Mouse (Mus musculus): ENCODE results near the gene Timm17a. TPM values are rescaled to one million over a fixed set of nuclear protein-coding genes. Genes with fewer than 3 reads are reported as not detected.
A peak's percentile ranks its signal among the peaks of the same experiment; 100 is the strongest.

Timm17a gene
- polyA plus RNA-seq, 1 experiment from 2014 or later, result 215 TPM

DNA sequence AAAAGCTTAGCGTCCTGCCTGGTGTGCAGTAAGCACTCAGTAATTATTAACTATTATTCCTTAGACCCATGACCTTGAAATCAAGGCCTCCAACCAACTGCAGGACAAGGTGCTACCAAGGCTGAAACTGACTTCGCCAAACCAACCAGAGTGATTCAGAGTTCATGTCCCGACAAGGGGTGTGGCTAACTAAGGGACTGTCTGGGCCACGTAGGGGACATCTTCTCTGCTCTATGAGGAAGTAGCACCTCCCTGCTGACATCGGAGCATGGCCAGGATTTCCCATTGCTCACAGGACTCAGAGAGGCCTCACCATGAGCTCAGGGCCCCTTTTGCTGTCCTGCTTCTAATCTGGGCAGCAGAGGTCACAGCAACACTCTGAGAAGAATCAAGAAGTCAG lies 47.7 kb downstream of the Timm17a start:
- Histone ChIP-seq H3K27ac (replicated peaks) (no peak overlapping the region), H3K4me3 (no peak overlapping the region), H3K27me3 (replicated peaks; ENCODE audit: low read depth, poor library complexity, severe bottlenecking) (no peaks in the 10 kb centered on the region), H3K36me3 (replicated peaks) (peaks cover 87% of the 10 kb centered on the region), H3K4me1 (no peaks in the 10 kb centered on the region), H3K9me3 (no peaks in the 10 kb centered on the region)
- DNase-seq (ENCODE audit: low spot score), result no peak
- 86% methylated on average over 5 of the region's 5 CpGs for WGBS

- Histone ChIP-seq H3K4me3 (no peak overlapping the region), H3K36me3 (replicated peaks) (peaks cover 71% of the 10 kb centered on the region), H3K9me3 (no peaks in the 10 kb centered on the region), H3K27me3 (replicated peaks; ENCODE audit: low read depth, poor library complexity, severe bottlenecking) (no peaks in the 10 kb centered on the region), H3K27ac (replicated peaks) (no peak overlapping the region), H3K4me1 (peaks cover 9% of the 10 kb centered on the region)
- no peak for DNase-seq (ENCODE audit: low spot score)
- WGBS, result 89% methylated on average over 9 of the region's 9 CpGs
Observed at GRCm38 (mm10) chr1:135263316-135263715, 50.3 kb downstream of the Timm17a start.

DNA sequence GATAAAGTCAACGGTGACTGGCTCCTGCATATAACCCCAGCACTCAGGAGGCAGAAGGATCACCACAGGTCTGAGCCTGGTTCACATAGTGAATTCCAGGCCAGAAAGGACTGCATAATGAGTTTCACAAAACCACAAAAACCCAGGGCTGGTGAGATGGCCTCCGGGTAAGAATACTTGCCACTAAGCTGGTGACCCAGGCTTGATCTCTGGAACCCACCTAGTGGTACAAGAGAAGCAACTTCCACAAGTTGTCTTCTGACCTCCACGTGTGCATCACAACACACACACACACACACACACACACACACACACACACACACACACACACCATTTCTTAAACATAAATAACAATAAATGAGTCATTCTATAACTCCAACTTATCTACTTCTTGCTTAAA lies 51.2 kb downstream of the Timm17a start:
- peaks cover 61% of the 10 kb centered on the region for H3K36me3 ChIP-seq (replicated peaks)
- H3K27ac ChIP-seq (replicated peaks), result no peak overlapping the region
- peaks cover 19% of the 10 kb centered on the region for H3K4me1 ChIP-seq
- no peak for DNase-seq (ENCODE audit: low spot score)
- H3K4me3 ChIP-seq, result no peak overlapping the region
- 97% methylated on average over 3 of the region's 3 CpGs for WGBS
- H3K27me3 ChIP-seq (replicated peaks; ENCODE audit: low read depth, poor library complexity, severe bottlenecking), result 0 out of 2 replicates have a peak, but pooled peaks cover 3% of the 10 kb centered on the region
- H3K9me3 ChIP-seq, result no peaks in the 10 kb centered on the region

DNA sequence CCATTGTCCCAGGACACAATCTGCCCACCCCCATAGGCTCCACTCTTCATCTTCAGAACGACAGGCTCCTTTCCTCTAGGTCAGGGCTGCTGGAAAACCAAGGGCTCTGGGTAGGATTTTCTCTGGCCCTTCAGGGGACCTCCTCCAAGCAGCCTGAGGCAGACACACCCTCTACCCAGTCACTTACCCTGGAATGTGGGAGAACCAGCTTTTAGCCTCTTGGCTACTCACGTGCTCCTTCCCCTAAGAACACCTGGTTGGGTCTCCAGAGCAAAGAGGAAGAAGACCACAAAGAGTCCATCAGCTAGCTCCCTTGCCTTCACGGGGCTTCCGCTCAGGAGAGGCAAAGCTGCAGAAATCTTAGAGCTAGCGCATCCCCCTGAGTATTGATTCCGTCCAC lies 52.6 kb downstream of the Timm17a start:
- Histone ChIP-seq H3K4me1 (peaks cover 27% of the 10 kb centered on the region), H3K4me3 (no peak overlapping the region), H3K9me3 (no peaks in the 10 kb centered on the region), H3K27me3 (replicated peaks; ENCODE audit: low read depth, poor library complexity, severe bottlenecking) (0 out of 2 replicates have a peak, but pooled peaks cover 3% of the 10 kb centered on the region), H3K27ac (replicated peaks) (peak overlapping the region; percentile 4; the same call in 1 of the 2 replicates), H3K36me3 (replicated peaks) (peaks cover 47% of the 10 kb centered on the region)
- peak; percentile 32 for DNase-seq (ENCODE audit: low spot score)
- WGBS, result 69% methylated on average over 6 of the region's 6 CpGs

- under 1% methylated on average over 10 of the region's 10 CpGs for WGBS
- 0 out of 2 replicates have a peak, but pooled peaks cover 3% of the 10 kb centered on the region for H3K27me3 ChIP-seq (replicated peaks; ENCODE audit: low read depth, poor library complexity, severe bottlenecking)
- H3K9me3 ChIP-seq, result no peaks in the 10 kb centered on the region
- peak; percentile 89 for DNase-seq (ENCODE audit: low spot score)
- H3K36me3 ChIP-seq (replicated peaks), result peaks cover 28% of the 10 kb centered on the region
- peak overlapping the region; percentile 52 for H3K4me3 ChIP-seq
- H3K4me1 ChIP-seq, result peaks cover 43% of the 10 kb centered on the region
- peak overlapping the region; percentile 84 for H3K27ac ChIP-seq (replicated peaks)
Observed at GRCm38 (mm10) chr1:135259128-135259436, 54.5 kb downstream of the Timm17a start.

DNA sequence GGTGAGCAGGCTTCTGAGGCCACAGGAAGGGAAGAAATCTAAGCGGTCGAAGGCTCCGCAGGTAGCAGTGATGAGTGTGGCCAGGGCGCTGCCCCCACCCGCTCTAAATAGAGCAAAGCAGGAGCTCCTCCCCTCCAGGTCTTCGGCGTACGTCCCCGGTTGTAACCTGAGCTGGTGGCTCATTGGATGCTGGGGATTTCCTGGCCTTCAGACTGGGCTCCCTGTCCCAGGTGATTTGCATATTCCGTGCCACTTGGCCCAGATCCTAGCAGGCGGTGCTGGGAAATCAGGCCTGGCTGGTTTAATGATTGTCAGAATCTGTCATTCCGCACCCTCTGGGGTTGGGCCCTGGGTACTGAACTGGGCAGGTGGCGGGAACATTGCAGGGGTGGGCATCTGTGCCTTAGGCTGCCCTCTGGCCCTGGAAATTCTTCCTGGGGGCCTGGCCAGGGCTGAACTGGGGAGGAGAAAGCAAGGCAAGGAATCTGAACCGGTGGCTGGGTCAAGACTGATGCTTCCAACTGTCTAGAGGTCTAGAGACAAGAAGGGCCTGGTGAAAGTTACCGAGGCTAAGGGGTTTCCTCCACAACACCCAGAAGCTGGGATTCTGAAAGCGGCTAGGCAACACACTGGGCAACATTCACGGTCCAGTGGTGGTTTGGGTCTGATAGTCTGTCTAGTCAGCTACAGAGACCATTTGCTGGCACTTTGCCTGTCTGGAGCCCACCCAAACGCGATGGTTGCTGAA lies 55.0 kb downstream of the Timm17a start, which contains the start of gene Elf3:
Gene Elf3 (minus strand): TSS at position 189 of the 748 bp plus-strand sequence.
- Histone ChIP-seq H3K27ac (replicated peaks) (peak within 1 kb of the TSS; percentile 84), H3K36me3 (replicated peaks) (peaks cover 23% of the 10 kb centered on the region)
- WGBS, result 4% methylated on average over 19 of the region's 19 CpGs

GRCm38 (mm10) chr1:135256299-135256698 lies 57.3 kb downstream of the Timm17a start:
- peaks cover under 1% of the 10 kb centered on the region; the same call in 1 of the 2 replicates for H3K36me3 ChIP-seq (replicated peaks)
- 0 out of 2 replicates have a peak, but pooled peaks cover 3% of the 10 kb centered on the region for H3K27me3 ChIP-seq (replicated peaks; ENCODE audit: low read depth, poor library complexity, severe bottlenecking)
- DNase-seq (ENCODE audit: low spot score), result no peak
- 84% methylated on average over 6 of the region's 6 CpGs for WGBS
- no peak overlapping the region for H3K27ac ChIP-seq (replicated peaks)
- no peaks in the 10 kb centered on the region for H3K9me3 ChIP-seq
- peaks cover 68% of the 10 kb centered on the region for H3K4me1 ChIP-seq
- H3K4me3 ChIP-seq, result no peak overlapping the region

More for the DNA sequence above, 55.0 kb downstream of the Timm17a start, which contains the start of gene Elf3:
- Histone ChIP-seq H3K4me3 (peak within 1 kb of the TSS; percentile 52), H3K4me1 (peaks cover 49% of the 10 kb centered on the region), H3K27me3 (replicated peaks; ENCODE audit: low read depth, poor library complexity, severe bottlenecking) (0 out of 2 replicates have a peak, but pooled peaks cover 3% of the 10 kb centered on the region), H3K9me3 (no peaks in the 10 kb centered on the region)
- peak; percentile 82 for DNase-seq (ENCODE audit: low spot score)

- H3K4me1 ChIP-seq, result peaks cover 68% of the 10 kb centered on the region
- no peak overlapping the region for H3K4me3 ChIP-seq
- H3K36me3 ChIP-seq (replicated peaks), result no peaks in the 10 kb centered on the region
- H3K27ac ChIP-seq (replicated peaks), result peak overlapping the region; percentile 52; the same call in 1 of the 2 replicates
- WGBS, result 39% methylated on average over 4 of the region's 4 CpGs
- H3K27me3 ChIP-seq (replicated peaks; ENCODE audit: low read depth, poor library complexity, severe bottlenecking), result peaks cover 25% of the 10 kb centered on the region
- H3K9me3 ChIP-seq, result no peaks in the 10 kb centered on the region
- DNase-seq (ENCODE audit: low spot score), result peak; percentile 30
Observed at GRCm38 (mm10) chr1:135252854-135253253, 60.7 kb downstream of the Timm17a start.

DNA sequence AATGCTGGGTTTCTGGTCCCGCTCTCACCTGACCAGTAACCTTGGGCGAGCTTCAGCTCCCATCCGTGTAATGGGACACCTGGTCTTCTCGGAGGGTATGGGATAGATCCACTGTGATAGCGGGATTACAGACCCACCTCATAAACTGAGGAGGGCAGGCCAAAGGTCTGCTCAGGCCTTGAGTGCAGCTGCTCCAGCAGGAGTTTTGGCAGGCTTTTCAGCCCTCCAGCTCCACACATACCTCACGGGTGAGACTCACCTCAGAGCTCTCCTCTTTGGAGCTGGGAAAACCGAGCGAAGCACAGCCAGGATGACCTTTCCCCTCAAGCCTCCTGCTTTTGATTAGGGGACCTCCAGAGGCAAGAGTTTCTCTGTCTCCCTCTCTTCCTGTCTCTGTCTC lies 62.2 kb downstream of the Timm17a start:
- Histone ChIP-seq H3K9me3 (no peaks in the 10 kb centered on the region), H3K4me1 (peaks cover 58% of the 10 kb centered on the region), H3K36me3 (replicated peaks) (no peaks in the 10 kb centered on the region), H3K4me3 (no peak overlapping the region), H3K27me3 (replicated peaks; ENCODE audit: low read depth, poor library complexity, severe bottlenecking) (peaks cover 28% of the 10 kb centered on the region), H3K27ac (replicated peaks) (peak overlapping the region; percentile 51; the same call in 1 of the 2 replicates)
- DNase-seq (ENCODE audit: low spot score), result peak; percentile 31
- WGBS, result 68% methylated on average over 8 of the region's 8 CpGs

- Histone ChIP-seq H3K36me3 (replicated peaks) (no peaks in the 10 kb centered on the region), H3K27me3 (replicated peaks; ENCODE audit: low read depth, poor library complexity, severe bottlenecking) (peaks cover 28% of the 10 kb centered on the region), H3K9me3 (no peaks in the 10 kb centered on the region), H3K4me1 (peaks cover 52% of the 10 kb centered on the region), H3K27ac (replicated peaks) (no peak overlapping the region), H3K4me3 (no peak overlapping the region)
- 63% methylated on average over 3 of the region's 3 CpGs for WGBS
- DNase-seq (ENCODE audit: low spot score), result no peak
Observed at GRCm38 (mm10) chr1:135250706-135251105, 62.9 kb downstream of the Timm17a start.

DNA sequence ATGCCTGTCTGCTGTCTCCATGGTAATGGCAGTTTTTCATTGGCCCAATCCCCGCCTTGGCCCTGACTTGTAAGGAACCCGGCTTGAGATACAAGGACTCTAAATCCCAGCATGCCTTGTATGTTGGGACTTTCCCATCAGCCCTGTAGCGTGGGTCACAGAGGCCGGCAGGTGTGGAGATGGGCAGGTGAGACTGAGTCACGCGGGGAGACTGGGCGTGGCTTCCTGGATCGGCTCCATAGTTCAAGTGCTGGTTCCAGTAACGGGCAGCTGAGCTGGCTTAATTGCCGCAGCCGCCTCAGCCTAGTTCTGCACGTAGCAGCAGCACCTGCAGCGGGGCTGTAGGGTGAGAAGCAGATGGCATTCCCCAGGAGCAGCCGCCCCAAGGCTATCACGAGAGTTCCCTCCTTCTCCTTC lies 65.1 kb downstream of the Timm17a start:
- Histone ChIP-seq H3K27me3 (replicated peaks; ENCODE audit: low read depth, poor library complexity, severe bottlenecking) (peaks cover 28% of the 10 kb centered on the region), H3K4me1 (peaks cover 32% of the 10 kb centered on the region), H3K36me3 (replicated peaks) (no peaks in the 10 kb centered on the region), H3K9me3 (no peaks in the 10 kb centered on the region), H3K4me3 (peak overlapping the region; percentile 40), H3K27ac (replicated peaks) (no peak overlapping the region)
- WGBS, result 9% methylated on average over 15 of the region's 15 CpGs
- DNase-seq (ENCODE audit: low spot score), result peak; percentile 47
